Mouse (Mus musculus) urinary bladder, postnatal 36 days (tissue): ENCODE measurements around the gene Pros1.

Experiments used
- DNase-seq, 2 experiments: peaks; one replicate each; pipeline ENCODE4 v3.0.0; 2022; ENCODE audit warnings: low spot score in 2 of 2, mixed read lengths in 1 of 2

Pros1 gene

GRCm38 (mm10) chr16:62860140-62860539 is 6.0 kb downstream of the Pros1 start:
- no peak for DNase-seq

GRCm38 (mm10) chr16:62861455-62861854 is 7.3 kb downstream of the Pros1 start:
- DNase-seq: no peak

GRCm38 (mm10) chr16:62872688-62873117 is 18.6 kb downstream of the Pros1 start:
- DNase-seq: no peak

- no peak for DNase-seq
These were observed 19.1 kb downstream of the Pros1 start for GRCm38 (mm10) chr16:62873180-62873579.

- no peak for DNase-seq
These were observed 20.0 kb downstream of the Pros1 start for GRCm38 (mm10) chr16:62874065-62874464.

GRCm38 (mm10) chr16:62895824-62896223 is 41.7 kb downstream of the Pros1 start:
- DNase-seq: no peak

GRCm38 (mm10) chr16:62911364-62911763 is 57.3 kb downstream of the Pros1 start:
- no peak for DNase-seq

- DNase-seq: no peak
These were observed 58.1 kb downstream of the Pros1 start for GRCm38 (mm10) chr16:62912246-62912645.

- DNase-seq: no peak
These were observed 61.4 kb downstream of the Pros1 start for GRCm38 (mm10) chr16:62915530-62915929.

- DNase-seq: no peak
These were observed 68.1 kb downstream of the Pros1 start for GRCm38 (mm10) chr16:62922245-62922644.

GRCm38 (mm10) chr16:62931341-62931740 is 77.2 kb downstream of the Pros1 start:
- no peak for DNase-seq

GRCm38 (mm10) chr16:62936316-62936715 is 82.2 kb downstream of the Pros1 start:
- DNase-seq: no peak

GRCm38 (mm10) chr16:62940388-62941003 is 86.4 kb downstream of the Pros1 start:
- peak; percentile 46 to 51 for DNase-seq

GRCm38 (mm10) chr16:62941763-62942162 is 87.7 kb downstream of the Pros1 start:
- DNase-seq: no peak

GRCm38 (mm10) chr16:62942418-62943410 is 88.6 kb downstream of the Pros1 start:
- no peak for DNase-seq

- DNase-seq: no peak
These were observed 104.4 kb downstream of the Pros1 start for GRCm38 (mm10) chr16:62958485-62958884.

- DNase-seq: no peak
These were observed 110.3 kb downstream of the Pros1 start for GRCm38 (mm10) chr16:62964361-62964763.

- no peak for DNase-seq
These were observed 117.7 kb downstream of the Pros1 start for GRCm38 (mm10) chr16:62971673-62972332.

GRCm38 (mm10) chr16:62974926-62975325 is 120.8 kb downstream of the Pros1 start:
- no peak for DNase-seq
